Mouse (Mus musculus) inflammation-experienced regulatory T-cells, adult 16 weeks (primary cell): ENCODE data around the gene Myct1. TPM values are rescaled to one million over a fixed set of nuclear protein-coding genes. Genes with fewer than 3 reads are reported as not detected.

Source experiments
- polyA plus RNA-seq: library from polyadenylated mRNA; unstranded; fragments of 100-300 nt; shearing (Covaris generic); gene quantifications from one replicate; pipeline ENCODE4 v1.2.1, GENCODE M21; 2017

The Myct1 gene
- 0.10 TPM for polyA plus RNA-seq

DNA sequence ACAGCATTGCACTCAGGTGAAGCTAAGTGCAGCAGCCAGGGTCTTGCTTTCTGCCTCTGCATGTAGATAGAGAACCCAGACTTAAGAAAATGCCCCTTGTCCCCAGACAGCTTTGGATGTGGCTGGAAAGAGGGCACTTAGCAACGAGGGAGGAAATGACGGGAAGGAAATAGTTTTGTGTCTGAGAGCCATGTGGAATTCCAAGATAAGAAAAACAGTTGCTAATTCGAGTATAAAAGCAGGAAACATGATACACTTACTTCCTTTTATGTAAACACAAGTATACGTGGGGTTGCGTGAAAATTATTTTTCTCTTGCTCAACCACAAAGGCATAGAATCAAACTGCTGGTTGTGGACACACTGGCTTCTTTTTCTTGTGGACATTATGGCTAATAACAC lies at the start of gene Myct1:
TSS of gene Myct1 (plus strand) at position 312 of the 400 bp plus-strand sequence.

GRCm38 (mm10) chr10:5551382-5551781 lies 42.2 kb upstream of the Myct1 start, which contains the start of gene Syne1:
Syne1 (minus strand) TSS chr10:5551482.

GRCm38 (mm10) chr10:5639112-5639511 lies 45.5 kb downstream of the Myct1 start, which contains the start of gene Vip:
Vip (plus strand) TSS chr10:5639218.

Other genes starting within 250 kb of the Myct1 start
- 30.6 TPM for gene Syne1, start 42.3 kb upstream of the Myct1 start, polyA plus RNA-seq
- gene Vip, start 45.4 kb downstream of the Myct1 start, polyA plus RNA-seq = not detected
- gene Fbxo5, start 211.8 kb downstream of the Myct1 start, polyA plus RNA-seq = 24.2 TPM
- 4.4 TPM for gene Mtrf1l, start 230.1 kb downstream of the Myct1 start, polyA plus RNA-seq